Mouse (Mus musculus): Measurements from ENCODE around the gene Lrat.

The Lrat gene

GRCm38 (mm10) chr3:82903613-82904205 lies at the start of gene Lrat:
Lrat (minus strand) TSS chr3:82903973.
- DNase-seq = peak; percentile 65

- DNase-seq = no peak
Observed at GRCm38 (mm10) chr3:82952173-82952962, 48.6 kb upstream of the Lrat start.

- DNase-seq = no peak
Observed at GRCm38 (mm10) chr3:82950639-82951038, 46.9 kb upstream of the Lrat start.

- DNase-seq = no peak
Observed at GRCm38 (mm10) chr3:82950208-82950607, 46.4 kb upstream of the Lrat start.

GRCm38 (mm10) chr3:82946375-82947107 lies 42.8 kb upstream of the Lrat start:
- no peak for DNase-seq

GRCm38 (mm10) chr3:82927917-82928316 lies 24.1 kb upstream of the Lrat start:
- no peak for DNase-seq

- no peak for DNase-seq
Observed at GRCm38 (mm10) chr3:82915632-82916031, 11.9 kb upstream of the Lrat start.

- peak; percentile 4 for DNase-seq
Observed at GRCm38 (mm10) chr3:82908671-82909070, 4.9 kb upstream of the Lrat start.

- no peak for DNase-seq
Observed at GRCm38 (mm10) chr3:82904211-82904908, 587 bp upstream of the Lrat start.

- DNase-seq = no peak
Observed at GRCm38 (mm10) chr3:82902757-82903612, 788 bp downstream of the Lrat start.

- DNase-seq = no peak
Observed at GRCm38 (mm10) chr3:82888842-82889241, 14.9 kb downstream of the Lrat start.

- DNase-seq = peak; percentile 38
Observed at GRCm38 (mm10) chr3:82877258-82877657, 26.5 kb downstream of the Lrat start.

- DNase-seq = peak; percentile 86
Observed at GRCm38 (mm10) chr3:82876372-82876739, 27.4 kb downstream of the Lrat start, which contains the start of gene Rbm46. Rbm46 (minus strand) TSS chr3:82876483.

GRCm38 (mm10) chr3:82875671-82876371 lies 28.0 kb downstream of the Lrat start:
- DNase-seq = peak; percentile 6

- peak; percentile 24 for DNase-seq
Observed at GRCm38 (mm10) chr3:82857414-82858077, 46.2 kb downstream of the Lrat start.

All from kidney, postnatal 14 days (tissue).